Mouse (Mus musculus): Measurements from ENCODE around the gene Tfap4. TPM values are rescaled to one million over a fixed set of nuclear protein-coding genes. Genes with fewer than 3 reads are reported as not detected.

Gene Tfap4
- polyA plus RNA-seq, 1 experiment from 2014 or later = 5.6 TPM

- Histone ChIP-seq H3K4me2 (ENCODE audit: low read depth, low read length) (peak overlapping the region; percentile 86), H3K36me3 (replicated peaks; ENCODE audit: insufficient read depth, low read length) (no peaks in the 10 kb centered on the region), H3K4me1 (ENCODE audit: insufficient read depth) (peaks cover 10% of the 10 kb centered on the region; the same call in 1 of the 2 replicates), H3K9ac (replicated peaks) (peak overlapping the region; percentile 54), H3K27me3 (ENCODE audit: insufficient read depth, low read length) (peaks cover 26% of the 10 kb centered on the region), H3K9me3 (ENCODE audit: low read length) (no peaks in the 10 kb centered on the region), H3K4me3 (ENCODE audit: low read depth, low read length) (peak overlapping the region; percentile 54), H3K27ac (ENCODE audit: low read depth) (peak overlapping the region; percentile 37; the same call in 1 of the 2 replicates)
- 2% methylated on average over 43 of the region's 52 CpGs for WGBS (ENCODE audit: insufficient replicate concordance)
- TF ChIP-seq EP300 (IDR thresholded peaks at IDR 0.05; ENCODE audit: low read depth) (no peak), CTCF (IDR thresholded peaks at IDR 0.05; ENCODE audit: low read depth) (no peak)
- ATAC-seq (no peak; the same call in 1 of the 2 replicates), DNase-seq (peak; percentile 39)
Observed at GRCm38 (mm10) chr16:4594814-4595526, 35.3 kb upstream of the Tfap4 start.

- no peaks in the 10 kb centered on the region for H3K9me3 ChIP-seq (ENCODE audit: low read length)
- TF ChIP-seq EP300 (IDR thresholded peaks at IDR 0.05; ENCODE audit: low read depth) (no peak), CTCF (IDR thresholded peaks at IDR 0.05; ENCODE audit: low read depth) (no peak)
- H3K4me1 ChIP-seq (ENCODE audit: insufficient read depth) = peaks cover 10% of the 10 kb centered on the region; the same call in 1 of the 2 replicates
- no peaks in the 10 kb centered on the region for H3K36me3 ChIP-seq (replicated peaks; ENCODE audit: insufficient read depth, low read length)
- peak within 1 kb of the TSS; percentile 54 for H3K4me3 ChIP-seq (ENCODE audit: low read depth, low read length)
- ATAC-seq = peak; percentile 63
- peak; percentile 62 for DNase-seq
- peak within 1 kb of the TSS; percentile 86 for H3K4me2 ChIP-seq (ENCODE audit: low read depth, low read length)
- H3K9ac ChIP-seq (replicated peaks) = peak within 1 kb of the TSS; percentile 54
- peak within 1 kb of the TSS; percentile 44 for H3K27ac ChIP-seq (ENCODE audit: low read depth)
- WGBS (ENCODE audit: insufficient replicate concordance) = under 1% methylated on average over 16 of the region's 74 CpGs
- H3K27me3 ChIP-seq (ENCODE audit: insufficient read depth, low read length) = peaks cover 26% of the 10 kb centered on the region
Observed at GRCm38 (mm10) chr16:4593971-4594813, 34.5 kb upstream of the Tfap4 start, which contains the start of gene Glis2. Glis2 (plus strand) TSS chr16:4594713.

- Histone ChIP-seq H3K4me1 (ENCODE audit: insufficient read depth) (peaks cover 10% of the 10 kb centered on the region; the same call in 1 of the 2 replicates), H3K27me3 (ENCODE audit: insufficient read depth, low read length) (peaks cover 26% of the 10 kb centered on the region), H3K4me2 (ENCODE audit: low read depth, low read length) (peak overlapping the region; percentile 86), H3K36me3 (replicated peaks; ENCODE audit: insufficient read depth, low read length) (no peaks in the 10 kb centered on the region), H3K27ac (ENCODE audit: low read depth) (peak overlapping the region; percentile 44), H3K9me3 (ENCODE audit: low read length) (no peaks in the 10 kb centered on the region), H3K9ac (replicated peaks) (peak overlapping the region; percentile 54), H3K4me3 (ENCODE audit: low read depth, low read length) (peak overlapping the region; percentile 54)
- peak; percentile 58 for DNase-seq
- TF ChIP-seq EP300 (IDR thresholded peaks at IDR 0.05; ENCODE audit: low read depth) = no peak
- TF ChIP-seq CTCF (IDR thresholded peaks at IDR 0.05; ENCODE audit: low read depth) = peak; percentile 61
- 24% methylated on average over 32 of the region's 32 CpGs for WGBS (ENCODE audit: insufficient replicate concordance)
- ATAC-seq = peak; percentile 47
Observed at GRCm38 (mm10) chr16:4592909-4593875, 33.5 kb upstream of the Tfap4 start.

- H3K9me3 ChIP-seq (ENCODE audit: low read length) = no peaks in the 10 kb centered on the region
- peaks cover 20% of the 10 kb centered on the region for H3K27me3 ChIP-seq (ENCODE audit: insufficient read depth, low read length)
- H3K9ac ChIP-seq (replicated peaks) = no peak overlapping the region
- WGBS (ENCODE audit: insufficient replicate concordance) = 83% methylated on average over 9 of the region's 9 CpGs
- H3K36me3 ChIP-seq (replicated peaks; ENCODE audit: insufficient read depth, low read length) = no peaks in the 10 kb centered on the region
- no peak for ATAC-seq
- no peak for DNase-seq
- H3K27ac ChIP-seq (ENCODE audit: low read depth) = no peak overlapping the region
- no peak overlapping the region for H3K4me3 ChIP-seq (ENCODE audit: low read depth, low read length)
- no peak overlapping the region for H3K4me2 ChIP-seq (ENCODE audit: low read depth, low read length)
- peaks cover 27% of the 10 kb centered on the region for H3K4me1 ChIP-seq (ENCODE audit: insufficient read depth)
- TF ChIP-seq CTCF (IDR thresholded peaks at IDR 0.05; ENCODE audit: low read depth) (no peak), EP300 (IDR thresholded peaks at IDR 0.05; ENCODE audit: low read depth) (no peak)
Observed at GRCm38 (mm10) chr16:4590236-4590635, 30.6 kb upstream of the Tfap4 start.

GRCm38 (mm10) chr16:4587516-4588210 lies 28.0 kb upstream of the Tfap4 start:
- Histone ChIP-seq H3K4me3 (ENCODE audit: low read depth, low read length) (no peak overlapping the region), H3K9me3 (ENCODE audit: low read length) (no peaks in the 10 kb centered on the region), H3K4me1 (ENCODE audit: insufficient read depth) (peaks cover 24% of the 10 kb centered on the region), H3K4me2 (ENCODE audit: low read depth, low read length) (0 out of 2 replicates have a peak overlapping the region, but pooled peaks have one; percentile 74), H3K27ac (ENCODE audit: low read depth) (peak overlapping the region; percentile 64; the same call in 1 of the 2 replicates), H3K36me3 (replicated peaks; ENCODE audit: insufficient read depth, low read length) (no peaks in the 10 kb centered on the region), H3K27me3 (ENCODE audit: insufficient read depth, low read length) (no peaks in the 10 kb centered on the region), H3K9ac (replicated peaks) (peak overlapping the region; percentile 58; the same call in 1 of the 2 replicates)
- WGBS (ENCODE audit: insufficient replicate concordance) = 64% methylated on average over 5 of the region's 5 CpGs
- DNase-seq (no peak), ATAC-seq (no peak)
- TF ChIP-seq EP300 (IDR thresholded peaks at IDR 0.05; ENCODE audit: low read depth) (no peak), CTCF (IDR thresholded peaks at IDR 0.05; ENCODE audit: low read depth) (no peak)
